23 mouse cellular contexts compared by ENCODE assay signal in genomic region chr7:128139611-128140010, GRCm38 (mm10). TPM values are rescaled to one million over a fixed set of nuclear protein-coding genes. Genes with fewer than 3 reads are reported as not detected.
DNase-seq lines count a peak whose midpoint lies in the region; ATAC-seq and TF ChIP-seq lines count a peak whose summit lies in the region.
"Had no signal": no experiment of that assay in that cellular context is flagged by ENCODE, and none has a peak within 500 bp of the region (broad histone marks: within the 10 kb centered on the region; RNA-seq: fewer than 3 reads in every experiment).

No protein-coding gene starts in this region.

- peak; percentile 3 for DNase-seq in forebrain, postnatal 0 days
- peak; percentile 8 for DNase-seq in adipocyte (ENCODE audit: low spot score)
- peak; percentile 18 to 58 for DNase-seq in cerebellum, adult 2 months
- peak; percentile 84 to 85 for DNase-seq in cerebellum, postnatal 14 days
- no peak for DNase-seq in thymus, adult 18-20 months
- no peak for DNase-seq in thymus, adult 2 months
- DNase-seq: adrenal gland, adult 8-10 months; adrenal gland, postnatal 36 days; embryo, embryonic 11 days; gastrocnemius, postnatal 25 days; kidney, adult 18-20 months had no signal

- H3K4me1 ChIP-seq in forebrain, postnatal 0 days (ENCODE audit: insufficient read depth), result no peaks in the 10 kb centered on the region
- no peaks in the 10 kb centered on the region for H3K4me1 ChIP-seq in forebrain, embryonic 12.5 days
- no peaks in the 10 kb centered on the region for H3K4me1 ChIP-seq in cerebellum, adult 2 months (ENCODE audit: control insufficient read depth, insufficient read depth, low read length)
- H3K4me1 ChIP-seq in thymus, adult 2 months (replicated peaks; ENCODE audit: control insufficient read depth, insufficient read depth, low read length), result no peaks in the 10 kb centered on the region
- H3K4me1 ChIP-seq: embryonic facial prominence, embryonic 15.5 days; heart, embryonic 12.5 days; hindbrain, embryonic 10.5 days; intestine, embryonic 15.5 days had no signal

- H3K9ac ChIP-seq in forebrain, postnatal 0 days, result no peak overlapping the region
- no peak overlapping the region for H3K9ac ChIP-seq in forebrain, embryonic 12.5 days
- H3K9ac ChIP-seq: embryonic facial prominence, embryonic 15.5 days; heart, embryonic 12.5 days; hindbrain, embryonic 14.5 days; intestine, embryonic 15.5 days had no signal

- ATAC-seq in forebrain, postnatal 0 days, result no peak
- no peak for ATAC-seq in forebrain, embryonic 12.5 days (ENCODE audit: low FRiP score)
- ATAC-seq: forebrain, embryonic 16.5 days; intestine, embryonic 15.5 days had no signal

- H3K4me3 ChIP-seq in forebrain, postnatal 0 days (ENCODE audit: low read depth, low read length), result no peak overlapping the region
- H3K4me3 ChIP-seq in forebrain, embryonic 12.5 days (replicated peaks), result no peak overlapping the region
- no peak overlapping the region for H3K4me3 ChIP-seq in cerebellum, adult 2 months (replicated peaks; ENCODE audit: insufficient read depth, low read depth, low read length)
- H3K4me3 ChIP-seq in thymus, adult 2 months (ENCODE audit: control insufficient read depth, insufficient read depth, low read length), result no peak overlapping the region
- H3K4me3 ChIP-seq: embryonic facial prominence, embryonic 15.5 days; heart, embryonic 12.5 days; hindbrain, embryonic 10.5 days; intestine, embryonic 15.5 days had no signal

- 92% methylated on average over 6 of the region's 6 CpGs for WGBS in forebrain, postnatal 0 days
- 94% methylated on average over 6 of the region's 6 CpGs for WGBS in forebrain, embryonic 12.5 days
- 17% methylated on average over 6 of the region's 6 CpGs for WGBS in cerebellum, adult 2 months
- WGBS in thymus, adult 2 months, result 95% methylated on average over 6 of the region's 6 CpGs

- no peaks in the 10 kb centered on the region for H3K27me3 ChIP-seq in forebrain, postnatal 0 days (ENCODE audit: insufficient read depth, low read length)
- no peaks in the 10 kb centered on the region for H3K27me3 ChIP-seq in forebrain, embryonic 12.5 days
- no peaks in the 10 kb centered on the region for H3K27me3 ChIP-seq in cerebellum, adult 2 months (ENCODE audit: control insufficient read depth, insufficient read depth, low read length)
- no peaks in the 10 kb centered on the region for H3K27me3 ChIP-seq in thymus, adult 2 months (ENCODE audit: control insufficient read depth, insufficient read depth, low read length)
- H3K27me3 ChIP-seq: embryonic facial prominence, embryonic 15.5 days; heart, embryonic 12.5 days; intestine, embryonic 15.5 days had no signal

- H3K36me3 ChIP-seq in forebrain, postnatal 0 days (ENCODE audit: insufficient read depth), result no peaks in the 10 kb centered on the region
- H3K36me3 ChIP-seq in forebrain, embryonic 12.5 days (replicated peaks), result no peaks in the 10 kb centered on the region
- H3K36me3 ChIP-seq in thymus, adult 2 months (ENCODE audit: control insufficient read depth, insufficient read depth, low read length), result no peaks in the 10 kb centered on the region
- H3K36me3 ChIP-seq: embryonic facial prominence, embryonic 15.5 days; heart, embryonic 12.5 days; hindbrain, embryonic 10.5 days; intestine, embryonic 15.5 days had no signal

- no peak overlapping the region for H3K4me2 ChIP-seq in forebrain, postnatal 0 days (ENCODE audit: low read depth)
- no peak overlapping the region for H3K4me2 ChIP-seq in forebrain, embryonic 12.5 days
- H3K4me2 ChIP-seq: embryonic facial prominence, embryonic 15.5 days; heart, embryonic 12.5 days; hindbrain, embryonic 14.5 days; intestine, embryonic 15.5 days had no signal

- TF ChIP-seq CTCF in forebrain, postnatal 0 days (IDR thresholded peaks at IDR 0.05; ENCODE audit: low read depth), result no peak
- TF ChIP-seq CTCF in cerebellum, adult 2 months (IDR thresholded peaks at IDR 0.05; ENCODE audit: borderline replicate concordance, insufficient read depth, low read depth, low read length), result no peak
- TF ChIP-seq CTCF in thymus, adult 2 months (IDR thresholded peaks at IDR 0.05; ENCODE audit: borderline replicate concordance, control insufficient read depth, extremely low read depth, insufficient read depth, low read length, poor library complexity), result no peak

- TF ChIP-seq POLR2A in cerebellum, adult 2 months (IDR thresholded peaks at IDR 0.05; ENCODE audit: borderline replicate concordance, insufficient read depth, low read length), result no peak
- TF ChIP-seq POLR2A in thymus, adult 2 months (IDR thresholded peaks at IDR 0.05; ENCODE audit: control insufficient read depth, extremely low read depth, insufficient read depth, low read length, poor library complexity), result no peak

- H3K27ac ChIP-seq in forebrain, postnatal 0 days (ENCODE audit: low read depth, low read length), result no peak overlapping the region
- no peak overlapping the region for H3K27ac ChIP-seq in forebrain, embryonic 12.5 days
- no peak overlapping the region for H3K27ac ChIP-seq in cerebellum, adult 2 months (ENCODE audit: insufficient read depth, low read length)
- no peak overlapping the region for H3K27ac ChIP-seq in thymus, adult 2 months (ENCODE audit: control insufficient read depth, insufficient read depth, low read length)
- H3K27ac ChIP-seq: embryonic facial prominence, embryonic 15.5 days; hindbrain, embryonic 10.5 days; hindbrain, embryonic 14.5 days; intestine, embryonic 15.5 days had no signal

- no peaks in the 10 kb centered on the region for H3K9me3 ChIP-seq in forebrain, postnatal 0 days (ENCODE audit: low read length)
- no peaks in the 10 kb centered on the region for H3K9me3 ChIP-seq in forebrain, embryonic 12.5 days
- H3K9me3 ChIP-seq: embryonic facial prominence, embryonic 15.5 days; heart, embryonic 12.5 days; hindbrain, embryonic 10.5 days; intestine, embryonic 15.5 days had no signal

RNA-seq across cellular contexts. Expression of gene Itgax, which starts 10.3 kb away (rescaled TPM):
- total RNA-seq in forebrain, postnatal 0 days (2014; rRNA removed), result 0.23 and 0.24 TPM in 2 replicates
- 0.09 and 0.16 TPM in 2 replicates for polyA plus RNA-seq in forebrain, postnatal 0 days (2015; fragmentation: Nextera tagmentation; extraction: Ambion mirVana)
- 0.23 TPM in 1 of 2 replicates, not detected in the other for polyA plus RNA-seq in forebrain, embryonic 12.5 days (2016; fragmentation: Nextera tagmentation; extraction: Ambion mirVana)
- 0.10 and 0.14 TPM in 2 replicates for polyA plus RNA-seq in cerebellum, adult 2 months (2012; rRNA removed)
- 9.4 and 14.7 TPM in 2 replicates for polyA plus RNA-seq in thymus, adult 2 months (2012; rRNA removed)
- total RNA-seq: ES-E14 had no signal
- polyA plus RNA-seq: embryonic facial prominence, embryonic 11.5 days; forebrain, embryonic 11.5 days; forebrain, embryonic 16.5 days; hindbrain, embryonic 10.5 days; hindbrain, embryonic 14.5 days had no signal

RNA-seq across cellular contexts. Expression of gene Itgad, which starts 14.6 kb away (rescaled TPM):
- 0.05 and 0.15 TPM in 2 replicates for total RNA-seq in forebrain, postnatal 0 days (2014; rRNA removed)
- polyA plus RNA-seq in forebrain, postnatal 0 days (2015; fragmentation: Nextera tagmentation; extraction: Ambion mirVana), result 0.38 and 0.39 TPM in 2 replicates
- not detected in 2 replicates for polyA plus RNA-seq in forebrain, embryonic 12.5 days (2016; fragmentation: Nextera tagmentation; extraction: Ambion mirVana)
- 0.92 and 1.2 TPM in 2 replicates for polyA plus RNA-seq in cerebellum, adult 2 months (2012; rRNA removed)
- 6.9 and 7.7 TPM in 2 replicates for polyA plus RNA-seq in thymus, adult 2 months (2012; rRNA removed)
- total RNA-seq: common myeloid progenitor, adult 5-6 weeks; ES-E14; gastrocnemius, postnatal 25 days; heart, postnatal 25 days had no signal
- polyA plus RNA-seq: embryonic facial prominence, embryonic 11.5 days; embryonic facial prominence, embryonic 15.5 days; forebrain, embryonic 11.5 days; forebrain, embryonic 16.5 days; heart, embryonic 12.5 days; hindbrain, embryonic 10.5 days; hindbrain, embryonic 14.5 days; intestine, embryonic 15.5 days had no signal

Comparison
In these comparisons a context has a peak if more than half of its experiments do, and no peak if none do; other contexts are left out.
1. DNase-seq: peak in forebrain, postnatal 0 days (single experiment), adipocyte (single experiment), cerebellum, adult 2 months (2 of 2) and cerebellum, postnatal 14 days (2 of 2); none in thymus, adult 18-20 months (0 of 2) and thymus, adult 2 months (single experiment).